Mouse (Mus musculus) hindbrain, embryonic 16.5 days (tissue): ENCODE results near the gene Fam214b. TPM values are rescaled to one million over a fixed set of nuclear protein-coding genes. Genes with fewer than 3 reads are reported as not detected.
A peak's percentile ranks its signal among the peaks of the same experiment; 100 is the strongest.

ENCODE experiments used
- ATAC-seq: fragments of 200-750 bp; cut with Nextera tagmentation; 2 replicates; pipeline ENCODE4 v1.8.0; 2017; ENCODE audit warnings: moderate TSS enrichment, moderate library complexity
- H3K27ac ChIP-seq: fragments of 300-500 bp; sonication (generic); 2 replicates; pipeline ENCODE4 v1.5.1; 2014; ENCODE audit warnings: low read depth, mild to moderate bottlenecking, control low read depth, low read length, moderate library complexity
- H3K27me3 ChIP-seq: fragments of 300-500 bp; sonication (generic); replicated peaks from 2 replicates; pipeline ENCODE4 v1.6.1; 2014; ENCODE audit warnings: low read length; ENCODE audit not compliant: control insufficient read depth, insufficient read depth
- H3K36me3 ChIP-seq: fragments of 300-500 bp; sonication (generic); 2 replicates; pipeline ENCODE4 v1.6.1; 2014; ENCODE audit warnings: mild to moderate bottlenecking, low read length, moderate library complexity, mixed read lengths; ENCODE audit not compliant: control insufficient read depth, insufficient read depth
- H3K4me1 ChIP-seq: fragments of 300-500 bp; sonication (generic); 2 replicates; pipeline ENCODE4 v1.6.1; 2014; ENCODE audit warnings: low read depth, low read length; ENCODE audit not compliant: control insufficient read depth, insufficient read depth
- H3K4me2 ChIP-seq: fragments of 300-500 bp; sonication (generic); 2 replicates; pipeline ENCODE4 v1.6.1; 2014; ENCODE audit warnings: mild to moderate bottlenecking, low read length, control low read depth, moderate library complexity
- H3K4me3 ChIP-seq: fragments of 300-500 bp; sonication (generic); 2 replicates; pipeline ENCODE4 v1.5.1; 2014; ENCODE audit warnings: mild to moderate bottlenecking, low read length, control low read depth, moderate library complexity
- H3K9ac ChIP-seq: fragments of 300-500 bp; sonication (generic); 2 replicates; pipeline ENCODE4 v1.6.1; 2014; ENCODE audit warnings: low read depth, mild to moderate bottlenecking, control low read depth, low read length, moderate library complexity
- H3K9me3 ChIP-seq: fragments of 300-500 bp; sonication (generic); 2 replicates; pipeline ENCODE4 v1.6.1; 2014; ENCODE audit warnings: mild to moderate bottlenecking, low read length, moderate library complexity; ENCODE audit not compliant: control insufficient read depth
- WGBS: fragments of 180-500 bp; shearing (Covaris S2); extraction: QIAGEN DNeasy Blood & Tissue Kit; methylation state at CpG from one replicate; pipeline ENCODE4 v1.1.7; 2014; 5-methylcytosine and 5-hydroxymethylcytosine counted together
- polyA plus RNA-seq: library from polyadenylated mRNA; unstranded; fragments of >200 nt; fragmentation: Nextera tagmentation; extraction: Ambion mirVana; gene quantifications from 2 replicates; pipeline ENCODE4 v1.2.1, GENCODE M21; 2015

Fam214b gene
- polyA plus RNA-seq, 1 experiment from 2014 or later: 32.3 TPM

DNA sequence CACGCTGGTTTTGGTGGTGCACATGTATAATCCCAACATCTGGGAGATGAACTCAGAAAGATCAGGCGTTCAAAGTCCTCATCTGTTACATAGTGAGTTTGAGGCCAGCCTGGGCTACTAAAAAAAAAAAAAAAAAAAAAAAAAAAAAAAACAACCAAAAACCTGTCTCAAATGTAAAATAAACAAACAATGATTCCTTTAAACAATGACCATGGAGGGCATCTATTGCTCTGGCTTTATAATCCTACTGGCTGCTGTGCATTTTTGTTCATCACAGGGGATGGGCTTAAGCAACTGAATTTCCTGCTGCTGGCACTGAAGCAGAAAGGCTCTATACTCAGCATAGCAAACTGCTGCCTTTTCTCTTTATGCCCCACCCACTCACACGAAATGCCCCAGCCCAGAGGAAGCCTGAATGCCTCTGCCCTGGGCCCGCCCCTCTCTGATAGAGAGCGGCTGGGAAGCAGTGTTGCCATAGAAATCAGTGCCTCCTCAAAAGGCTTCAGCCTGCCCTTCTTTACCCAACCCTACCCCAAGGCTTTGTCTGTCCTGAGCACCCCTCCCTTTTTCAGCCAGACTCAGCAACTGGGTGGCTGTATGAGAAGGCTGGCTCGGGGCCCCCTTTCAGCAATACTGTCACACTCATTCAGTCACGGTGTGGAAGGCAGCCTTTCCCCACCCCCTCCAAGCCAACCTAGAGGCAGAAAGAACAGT is 2.2 kb downstream of the Fam214b start:
- Histone ChIP-seq H3K4me3 (peak overlapping the region; percentile 55; the same call in 1 of the 2 replicates), H3K27ac (peak overlapping the region; percentile 92), H3K4me1 (peaks cover 35% of the 10 kb centered on the region), H3K27me3 (no peaks in the 10 kb centered on the region), H3K9me3 (no peaks in the 10 kb centered on the region), H3K9ac (peak overlapping the region; percentile 63), H3K4me2 (peak overlapping the region; percentile 72), H3K36me3 (no peaks in the 10 kb centered on the region)
- WGBS: 7% methylated on average over 7 of the region's 7 CpGs
- ATAC-seq: peak; percentile 65

DNA sequence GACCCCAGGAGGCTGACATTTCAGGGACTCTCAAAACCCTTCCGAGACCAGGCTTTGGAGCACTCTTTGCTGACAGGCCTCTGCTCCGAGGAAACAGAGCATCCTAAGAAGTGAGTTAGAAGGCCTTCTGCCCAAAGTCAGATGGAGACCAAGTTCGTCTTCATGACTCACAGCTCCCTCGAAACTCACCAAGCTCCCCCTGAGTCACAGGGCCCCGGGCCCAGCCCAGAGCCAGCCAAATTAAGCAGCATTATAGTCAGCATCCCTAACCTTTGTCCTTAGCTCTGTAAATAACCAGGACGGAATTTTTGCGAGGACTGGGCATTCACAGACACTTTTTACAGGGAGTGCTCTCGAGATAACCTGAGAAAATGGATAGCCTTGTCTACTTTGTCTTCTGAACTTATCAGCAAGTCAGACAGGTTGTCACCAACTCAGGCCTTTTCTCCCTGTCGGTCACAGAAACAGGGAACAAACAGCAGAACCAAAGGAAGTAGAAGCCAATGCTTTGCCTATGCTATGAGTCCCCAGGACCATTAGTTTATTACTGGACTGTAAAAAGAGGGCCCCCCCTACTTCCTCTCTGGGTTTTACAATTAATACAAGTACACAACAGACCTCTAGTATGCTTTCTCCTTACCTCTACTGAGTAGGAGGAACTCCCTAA is 5.0 kb downstream of the Fam214b start:
- no peaks in the 10 kb centered on the region for H3K27me3 ChIP-seq
- WGBS: 66% methylated on average over 9 of the region's 9 CpGs
- no peaks in the 10 kb centered on the region for H3K9me3 ChIP-seq
- no peak overlapping the region for H3K27ac ChIP-seq
- H3K36me3 ChIP-seq: peaks cover 5% of the 10 kb centered on the region
- H3K4me2 ChIP-seq: peak overlapping the region; percentile 27
- no peak for ATAC-seq
- H3K4me1 ChIP-seq: peaks cover 45% of the 10 kb centered on the region
- 0 out of 2 replicates have a peak overlapping the region, but pooled peaks have one; percentile 22 for H3K9ac ChIP-seq
- no peak overlapping the region for H3K4me3 ChIP-seq

DNA sequence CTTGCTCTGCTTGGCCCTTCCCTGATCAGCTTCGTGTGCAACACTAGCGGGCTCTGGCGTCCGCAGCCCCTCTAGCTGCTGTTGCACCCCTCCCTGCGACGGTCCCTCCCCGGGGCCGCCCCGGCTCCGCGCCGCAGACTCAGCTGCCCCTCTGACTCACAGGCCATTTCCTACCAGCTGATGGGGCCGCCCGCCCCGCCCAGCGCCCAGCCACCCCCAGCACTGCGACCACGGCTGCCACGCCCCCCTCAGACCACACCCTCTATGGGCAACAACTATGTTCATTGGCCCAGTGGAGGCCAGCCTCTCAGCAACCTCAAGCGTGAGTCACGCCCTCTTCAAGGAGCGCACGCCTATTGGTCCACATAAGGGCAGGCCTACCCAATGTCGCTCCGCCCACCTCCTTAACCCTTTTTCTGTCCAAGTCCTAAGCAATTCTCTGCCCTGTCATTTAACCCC is 5.9 kb downstream of the Fam214b start:
- H3K4me1 ChIP-seq: peaks cover 44% of the 10 kb centered on the region
- H3K4me2 ChIP-seq: peak overlapping the region; percentile 76
- H3K27me3 ChIP-seq: no peaks in the 10 kb centered on the region
- peak overlapping the region; percentile 79 for H3K4me3 ChIP-seq
- no peaks in the 10 kb centered on the region for H3K9me3 ChIP-seq
- H3K9ac ChIP-seq: peak overlapping the region; percentile 83
- WGBS: under 1% methylated on average over 25 of the region's 25 CpGs
- H3K36me3 ChIP-seq: peaks cover 12% of the 10 kb centered on the region
- ATAC-seq: peak; percentile 96
- peak overlapping the region; percentile 78 for H3K27ac ChIP-seq

DNA sequence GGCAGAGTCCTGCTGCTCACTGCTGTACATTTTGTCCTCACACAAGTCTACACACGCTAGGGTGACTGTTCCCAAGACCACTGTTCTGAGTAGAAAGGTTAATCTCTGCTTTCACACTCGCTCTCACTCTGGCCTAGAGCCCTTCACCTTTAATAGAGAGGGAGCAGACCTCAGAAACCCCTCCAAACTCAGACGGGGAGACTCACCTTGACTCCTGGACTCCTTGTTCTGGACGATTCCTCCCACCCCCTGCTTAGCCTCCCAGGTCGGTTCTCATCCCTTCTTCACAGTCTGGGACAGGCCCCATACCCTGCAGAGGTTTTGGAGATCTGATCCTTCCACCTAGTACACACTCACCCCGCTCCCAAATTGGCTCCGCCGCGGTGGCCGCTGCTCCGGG is 6.4 kb downstream of the Fam214b start:
- Histone ChIP-seq H3K4me1 (peaks cover 38% of the 10 kb centered on the region), H3K36me3 (peaks cover 15% of the 10 kb centered on the region), H3K27me3 (no peaks in the 10 kb centered on the region), H3K9me3 (no peaks in the 10 kb centered on the region), H3K9ac (peak overlapping the region; percentile 83), H3K27ac (peak overlapping the region; percentile 78), H3K4me3 (peak overlapping the region; percentile 79), H3K4me2 (peak overlapping the region; percentile 76)
- 2% methylated on average over 11 of the region's 11 CpGs for WGBS
- no peak; the same call in 1 of the 2 replicates for ATAC-seq

DNA sequence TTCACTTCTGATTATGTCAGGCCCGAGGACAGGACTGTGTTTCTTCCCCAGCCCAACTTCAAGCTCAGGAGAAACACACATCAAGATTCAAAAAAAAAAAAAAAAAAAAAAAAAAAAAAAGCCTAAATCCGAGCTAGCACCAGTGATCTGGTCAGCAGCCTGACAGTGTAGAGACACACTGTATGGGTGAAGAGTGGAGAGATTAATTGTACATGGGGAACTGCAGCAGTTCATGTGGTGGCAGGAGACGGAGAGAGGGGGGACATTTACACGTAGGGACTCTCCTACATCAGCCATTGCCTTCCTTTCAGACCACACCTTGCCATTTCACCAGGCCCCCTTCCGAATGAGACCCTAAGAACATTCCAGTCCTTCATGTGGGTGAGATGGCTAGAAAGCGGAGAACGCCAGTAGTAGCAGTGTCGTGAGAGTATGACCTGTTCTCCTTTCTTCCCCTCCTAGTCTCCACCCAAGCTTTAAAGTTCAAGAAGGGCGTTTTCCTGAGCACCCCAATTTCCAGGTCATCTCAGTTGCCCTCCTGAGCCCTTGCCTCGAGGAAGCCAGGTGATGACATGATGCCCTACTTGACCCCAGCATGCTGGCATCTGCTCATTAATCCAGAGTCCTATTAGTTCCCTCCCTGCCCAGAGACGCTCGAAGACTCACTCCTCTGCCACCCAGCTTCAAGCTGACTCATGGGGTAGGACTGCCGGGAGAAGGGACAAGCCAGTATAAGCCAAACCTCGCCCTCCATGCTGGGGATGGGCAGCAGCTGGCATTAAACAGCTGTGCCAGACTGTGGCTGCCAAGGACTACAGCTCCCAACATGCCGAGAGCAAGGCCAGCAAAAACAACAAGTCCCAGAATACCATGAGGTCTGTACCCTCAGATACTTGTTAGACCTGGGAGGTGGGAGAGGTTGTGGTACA is 7.2 kb downstream of the Fam214b start:
- no peak overlapping the region for H3K27ac ChIP-seq
- H3K4me3 ChIP-seq: peak overlapping the region; percentile 79
- no peaks in the 10 kb centered on the region for H3K9me3 ChIP-seq
- 51% methylated on average over 15 of the region's 15 CpGs for WGBS
- H3K4me2 ChIP-seq: peak overlapping the region; percentile 76
- peaks cover 17% of the 10 kb centered on the region for H3K36me3 ChIP-seq
- peaks cover 31% of the 10 kb centered on the region for H3K4me1 ChIP-seq
- H3K27me3 ChIP-seq: no peaks in the 10 kb centered on the region
- H3K9ac ChIP-seq: peak overlapping the region; percentile 83
- no peak for ATAC-seq

DNA sequence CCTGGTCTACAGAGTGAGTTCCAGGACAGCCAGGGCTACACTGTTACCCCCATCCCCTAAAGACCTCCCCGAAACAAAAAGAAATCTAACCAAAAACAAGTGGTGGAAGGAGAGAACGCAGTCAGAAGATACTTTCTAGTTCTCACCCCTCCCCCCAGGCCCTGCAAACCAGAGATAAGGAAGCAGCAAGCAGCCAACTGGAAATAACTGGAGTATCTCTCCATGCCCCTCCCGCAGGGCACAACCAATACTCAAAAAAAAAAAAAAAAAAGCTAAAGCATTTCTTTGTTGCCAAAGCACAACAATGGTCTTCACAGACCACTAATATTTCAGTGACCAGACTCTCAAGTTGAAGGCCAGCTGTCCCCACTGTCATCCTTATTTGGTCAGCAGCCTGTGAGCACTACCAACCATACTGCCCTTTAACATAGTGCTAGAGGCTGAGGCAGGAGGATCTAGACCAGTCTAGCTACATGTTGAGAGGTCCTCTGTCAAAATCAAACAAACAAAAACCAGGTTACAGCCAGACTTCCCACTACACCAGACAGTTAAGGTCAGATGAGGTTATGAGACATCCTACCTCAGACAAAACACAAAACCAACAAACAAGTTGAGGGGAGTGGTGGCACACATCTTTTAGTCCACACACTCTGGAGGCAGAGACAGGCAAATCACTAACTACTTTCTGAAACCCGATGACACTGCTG is 8.0 kb downstream of the Fam214b start:
- WGBS: 76% methylated on average over 4 of the region's 4 CpGs
- H3K9me3 ChIP-seq: no peaks in the 10 kb centered on the region
- peaks cover 22% of the 10 kb centered on the region for H3K36me3 ChIP-seq
- peak overlapping the region; percentile 76 for H3K4me2 ChIP-seq
- no peak overlapping the region for H3K27ac ChIP-seq
- peaks cover 26% of the 10 kb centered on the region for H3K4me1 ChIP-seq
- no peak for ATAC-seq
- no peaks in the 10 kb centered on the region for H3K27me3 ChIP-seq
- 0 out of 2 replicates have a peak overlapping the region, but pooled peaks have one; percentile 31 for H3K9ac ChIP-seq
- H3K4me3 ChIP-seq: no peak overlapping the region

DNA sequence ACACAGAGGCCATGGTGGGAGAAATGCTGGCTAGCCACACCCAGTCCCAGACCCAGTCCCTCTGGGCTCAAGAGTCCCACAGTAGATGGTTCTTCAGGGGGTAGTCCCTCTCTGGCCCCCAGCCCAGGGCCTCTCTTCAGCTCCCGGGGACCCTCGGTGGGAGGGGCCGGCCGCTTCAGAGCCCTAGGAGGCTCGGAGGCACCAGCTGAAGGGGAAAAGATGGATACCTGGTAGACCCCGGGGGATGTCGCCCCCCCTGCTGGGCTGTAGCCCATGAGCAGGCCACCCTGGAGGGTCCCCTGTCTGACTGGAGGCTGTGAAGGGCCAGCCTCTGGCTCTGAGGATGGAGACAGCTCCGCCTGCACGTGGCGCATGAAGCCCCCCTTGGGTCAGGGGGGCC is 9.7 kb downstream of the Fam214b start:
- Histone ChIP-seq H3K9ac (no peak overlapping the region), H3K4me3 (no peak overlapping the region), H3K27ac (no peak overlapping the region), H3K4me2 (no peak overlapping the region), H3K4me1 (peaks cover 34% of the 10 kb centered on the region), H3K9me3 (no peaks in the 10 kb centered on the region), H3K36me3 (peaks cover 22% of the 10 kb centered on the region), H3K27me3 (no peaks in the 10 kb centered on the region)
- 82% methylated on average over 10 of the region's 10 CpGs for WGBS
- no peak for ATAC-seq

DNA sequence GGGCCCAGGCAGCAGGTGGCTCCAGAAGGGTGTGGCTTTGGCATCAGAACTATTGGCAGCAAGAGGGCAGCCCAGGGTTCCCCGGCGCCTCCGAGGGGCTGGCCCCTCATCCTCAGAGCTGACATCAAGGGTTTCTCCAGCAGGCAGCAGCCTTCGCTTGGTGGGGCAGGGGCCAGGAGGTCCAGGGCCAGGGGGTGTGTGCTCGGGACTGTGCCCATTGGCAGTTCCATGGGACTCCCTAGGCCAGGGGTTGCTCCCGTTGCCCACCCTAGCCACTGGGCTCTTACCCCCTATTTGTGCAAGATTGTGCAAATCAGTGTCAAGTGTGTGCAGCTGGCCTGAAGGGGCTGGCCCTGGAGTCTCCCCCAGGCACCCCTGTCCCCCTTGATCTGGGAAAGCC is 10.2 kb downstream of the Fam214b start:
- H3K27ac ChIP-seq: no peak overlapping the region
- no peak for ATAC-seq
- WGBS: 92% methylated on average over 6 of the region's 6 CpGs
- H3K9ac ChIP-seq: no peak overlapping the region
- no peaks in the 10 kb centered on the region for H3K27me3 ChIP-seq
- H3K4me1 ChIP-seq: peaks cover 33% of the 10 kb centered on the region
- H3K9me3 ChIP-seq: no peaks in the 10 kb centered on the region
- no peak overlapping the region for H3K4me3 ChIP-seq
- peaks cover 22% of the 10 kb centered on the region for H3K36me3 ChIP-seq
- no peak overlapping the region for H3K4me2 ChIP-seq
